Mouse (Mus musculus) embryonic fibroblast, embryonic 13.5 days (primary cell): ENCODE data around the gene Ankrd23.

Experiments
- CTCF ChIP-seq: IDR thresholded peaks from 2 replicates; pipeline ENCODE4 v1.5.1; 2011; ENCODE audit warnings: mild to moderate bottlenecking, control low read depth, low read length, moderate library complexity, borderline replicate concordance; ENCODE audit not compliant: insufficient read depth
- POLR2A ChIP-seq: IDR thresholded peaks from 2 replicates; pipeline ENCODE4 v1.6.1; 2011; ENCODE audit warnings: low read depth, mild to moderate bottlenecking, control low read depth, low read length, moderate library complexity

GRCm38 (mm10) chr1:36556553-36557456 lies 20.1 kb upstream of the Ankrd23 start:
- TF ChIP-seq POLR2A, result peak; percentile 96
- peak; percentile 35; the same call in 1 of the 2 replicates for TF ChIP-seq CTCF
